ENCODE assay signal across 19 mouse cellular contexts in the genomic region with DNA sequence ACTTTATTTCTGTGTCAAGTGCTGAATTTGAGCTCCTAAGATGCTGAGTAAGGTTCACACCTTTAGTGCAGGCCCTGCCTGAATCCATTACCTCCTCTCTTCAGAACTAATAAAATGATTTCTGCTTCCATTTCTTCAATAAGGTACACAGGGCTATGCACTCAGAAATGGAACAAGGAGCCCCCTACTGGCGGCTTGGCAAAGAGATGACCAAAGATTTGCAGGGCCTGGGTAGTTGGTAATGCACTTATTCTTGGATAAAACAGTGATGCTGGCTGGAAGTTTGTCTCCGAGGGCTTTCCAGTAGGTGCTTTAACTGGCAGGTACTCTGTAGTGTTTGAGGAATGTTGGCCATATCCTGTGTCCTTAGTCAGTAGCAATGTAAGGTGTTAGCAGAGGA. TPM values are rescaled to one million over a fixed set of nuclear protein-coding genes. Genes with fewer than 3 reads are reported as not detected.
DNase-seq lines count a peak whose midpoint lies in the region; ATAC-seq and TF ChIP-seq lines count a peak whose summit lies in the region.
"Had no signal": no experiment of that assay in that cellular context is flagged by ENCODE, and none has a peak within 500 bp of the region (broad histone marks: within the 10 kb centered on the region; RNA-seq: fewer than 3 reads in every experiment).

No protein-coding gene starts in this region.

- H3K4me2 ChIP-seq in kidney, embryonic 15.5 days = no peak overlapping the region
- H3K4me2 ChIP-seq in lung, embryonic 14.5 days = no peak overlapping the region
- no peak overlapping the region for H3K4me2 ChIP-seq in lung, postnatal 0 days (replicated peaks; ENCODE audit: low read depth, low read length)
- no peak overlapping the region for H3K4me2 ChIP-seq in stomach, postnatal 0 days (replicated peaks; ENCODE audit: low read depth)
- H3K4me2 ChIP-seq in hindbrain, embryonic 14.5 days (replicated peaks) = no peak overlapping the region
- H3K4me2 ChIP-seq: embryonic facial prominence, embryonic 13.5 days; heart, embryonic 12.5 days; intestine, embryonic 15.5 days; lung, embryonic 15.5 days; midbrain, embryonic 11.5 days had no signal

- no peak overlapping the region for H3K9ac ChIP-seq in kidney, embryonic 15.5 days
- no peak overlapping the region for H3K9ac ChIP-seq in lung, embryonic 14.5 days
- H3K9ac ChIP-seq in lung, postnatal 0 days (replicated peaks; ENCODE audit: low read depth) = no peak overlapping the region
- H3K9ac ChIP-seq in stomach, postnatal 0 days (ENCODE audit: low read length) = no peak overlapping the region
- no peak overlapping the region for H3K9ac ChIP-seq in hindbrain, embryonic 14.5 days
- H3K9ac ChIP-seq: embryonic facial prominence, embryonic 13.5 days; heart, embryonic 12.5 days; intestine, embryonic 15.5 days; lung, embryonic 15.5 days had no signal

- no peak overlapping the region for H3K27ac ChIP-seq in kidney, embryonic 15.5 days
- H3K27ac ChIP-seq in lung, embryonic 14.5 days (ENCODE audit: low read depth) = no peak overlapping the region
- H3K27ac ChIP-seq in lung, postnatal 0 days (ENCODE audit: low read length) = no peak overlapping the region
- no peak overlapping the region for H3K27ac ChIP-seq in embryonic facial prominence, embryonic 10.5 days (replicated peaks)
- no peak overlapping the region for H3K27ac ChIP-seq in stomach, postnatal 0 days (replicated peaks)
- no peak overlapping the region for H3K27ac ChIP-seq in hindbrain, embryonic 14.5 days
- H3K27ac ChIP-seq: embryonic facial prominence, embryonic 13.5 days; forebrain, embryonic 10.5 days; intestine, embryonic 15.5 days; limb, embryonic 10.5 days; lung, embryonic 15.5 days had no signal

- no peaks in the 10 kb centered on the region for H3K9me3 ChIP-seq in kidney, embryonic 15.5 days (replicated peaks)
- no peaks in the 10 kb centered on the region for H3K9me3 ChIP-seq in lung, embryonic 14.5 days (ENCODE audit: low read depth, low read length)
- no peaks in the 10 kb centered on the region for H3K9me3 ChIP-seq in lung, postnatal 0 days (ENCODE audit: low read length)
- no peaks in the 10 kb centered on the region for H3K9me3 ChIP-seq in embryonic facial prominence, embryonic 10.5 days
- no peaks in the 10 kb centered on the region for H3K9me3 ChIP-seq in stomach, postnatal 0 days (ENCODE audit: control insufficient read depth, low read length)
- peaks cover under 1% of the 10 kb centered on the region; the same call in 1 of the 2 replicates for H3K9me3 ChIP-seq in hindbrain, embryonic 14.5 days (ENCODE audit: control insufficient read depth, low read length)
- H3K9me3 ChIP-seq: intestine, embryonic 15.5 days; limb, embryonic 10.5 days; lung, embryonic 15.5 days had no signal

- TF ChIP-seq EP300 in lung, postnatal 0 days (IDR thresholded peaks at IDR 0.05) = no peak
- TF ChIP-seq EP300 in stomach, postnatal 0 days (optimal IDR thresholded peaks at IDR 0.05) = no peak

- H3K4me3 ChIP-seq in kidney, embryonic 15.5 days (replicated peaks) = no peak overlapping the region
- H3K4me3 ChIP-seq in lung, embryonic 14.5 days (ENCODE audit: low read depth, low read length) = no peak overlapping the region
- no peak overlapping the region for H3K4me3 ChIP-seq in lung, postnatal 0 days (ENCODE audit: low read depth, low read length)
- no peak overlapping the region for H3K4me3 ChIP-seq in embryonic facial prominence, embryonic 10.5 days
- no peak overlapping the region for H3K4me3 ChIP-seq in stomach, postnatal 0 days (ENCODE audit: low read depth, low read length)
- H3K4me3 ChIP-seq in hindbrain, embryonic 14.5 days (replicated peaks; ENCODE audit: low read length) = no peak overlapping the region
- H3K4me3 ChIP-seq: embryonic facial prominence, embryonic 13.5 days; forebrain, embryonic 10.5 days; heart, embryonic 12.5 days; intestine, embryonic 15.5 days; limb, embryonic 10.5 days; lung, embryonic 15.5 days had no signal

- no peaks in the 10 kb centered on the region for H3K27me3 ChIP-seq in kidney, embryonic 15.5 days
- no peaks in the 10 kb centered on the region for H3K27me3 ChIP-seq in lung, embryonic 14.5 days (ENCODE audit: insufficient read depth, low read length)
- no peaks in the 10 kb centered on the region for H3K27me3 ChIP-seq in lung, postnatal 0 days (replicated peaks; ENCODE audit: insufficient read depth, low read length)
- H3K27me3 ChIP-seq in embryonic facial prominence, embryonic 10.5 days (replicated peaks; ENCODE audit: low read depth, poor library complexity, severe bottlenecking) = no peaks in the 10 kb centered on the region
- no peaks in the 10 kb centered on the region for H3K27me3 ChIP-seq in stomach, postnatal 0 days (ENCODE audit: control insufficient read depth, insufficient read depth, low read length)
- H3K27me3 ChIP-seq in hindbrain, embryonic 14.5 days (ENCODE audit: control insufficient read depth, insufficient read depth, low read length) = no peaks in the 10 kb centered on the region
- H3K27me3 ChIP-seq: embryonic facial prominence, embryonic 13.5 days; heart, embryonic 12.5 days; intestine, embryonic 15.5 days; lung, embryonic 15.5 days had no signal

- no peaks in the 10 kb centered on the region for H3K36me3 ChIP-seq in kidney, embryonic 15.5 days
- no peaks in the 10 kb centered on the region for H3K36me3 ChIP-seq in lung, embryonic 14.5 days (ENCODE audit: insufficient read depth)
- no peaks in the 10 kb centered on the region for H3K36me3 ChIP-seq in lung, postnatal 0 days (ENCODE audit: insufficient read depth, low read length)
- H3K36me3 ChIP-seq in embryonic facial prominence, embryonic 10.5 days (replicated peaks) = no peaks in the 10 kb centered on the region
- no peaks in the 10 kb centered on the region for H3K36me3 ChIP-seq in stomach, postnatal 0 days (ENCODE audit: control insufficient read depth, insufficient read depth, low read length)
- H3K36me3 ChIP-seq in hindbrain, embryonic 14.5 days (replicated peaks; ENCODE audit: control insufficient read depth, insufficient read depth) = no peaks in the 10 kb centered on the region
- H3K36me3 ChIP-seq: embryonic facial prominence, embryonic 13.5 days; forebrain, embryonic 10.5 days; heart, embryonic 12.5 days; intestine, embryonic 15.5 days; limb, embryonic 10.5 days; lung, embryonic 15.5 days had no signal

- 71% methylated on average over 2 of the region's 2 CpGs for WGBS in kidney, embryonic 15.5 days
- WGBS in lung, embryonic 14.5 days = 62% methylated on average over 2 of the region's 2 CpGs
- 51% methylated on average over 2 of the region's 2 CpGs for WGBS in lung, postnatal 0 days
- WGBS in embryonic facial prominence, embryonic 10.5 days = 68% methylated on average over 2 of the region's 2 CpGs
- WGBS in stomach, postnatal 0 days = 66% methylated on average over 2 of the region's 2 CpGs
- WGBS in hindbrain, embryonic 14.5 days = 64% methylated on average over 2 of the region's 2 CpGs

- H3K4me1 ChIP-seq in kidney, embryonic 15.5 days = no peaks in the 10 kb centered on the region
- H3K4me1 ChIP-seq in lung, embryonic 14.5 days (ENCODE audit: insufficient read depth) = no peaks in the 10 kb centered on the region
- no peaks in the 10 kb centered on the region for H3K4me1 ChIP-seq in lung, postnatal 0 days (ENCODE audit: insufficient read depth, low read depth, low read length)
- no peaks in the 10 kb centered on the region for H3K4me1 ChIP-seq in embryonic facial prominence, embryonic 10.5 days
- H3K4me1 ChIP-seq in stomach, postnatal 0 days (replicated peaks; ENCODE audit: control insufficient read depth, insufficient read depth) = no peaks in the 10 kb centered on the region
- H3K4me1 ChIP-seq in hindbrain, embryonic 14.5 days (replicated peaks; ENCODE audit: control insufficient read depth, insufficient read depth, low read length) = no peaks in the 10 kb centered on the region
- H3K4me1 ChIP-seq: embryonic facial prominence, embryonic 13.5 days; forebrain, embryonic 10.5 days; heart, embryonic 12.5 days; intestine, embryonic 15.5 days; limb, embryonic 10.5 days; lung, embryonic 15.5 days had no signal

- DNase-seq in kidney, adult 18-20 months = peak; percentile 16
- DNase-seq in lung, embryonic 14.5 days = peak; percentile 17
- DNase-seq in lung, postnatal 0 days (ENCODE audit: low spot score) = no peak
- DNase-seq in embryonic facial prominence, embryonic 10.5 days (ENCODE audit: low spot score) = peak; percentile 11
- no peak for DNase-seq in stomach, postnatal 0 days (ENCODE audit: low spot score)
- DNase-seq in hindbrain, embryonic 14.5 days (ENCODE audit: low spot score) = no peak
- no peak for DNase-seq in layer of hippocampus, adult 8-10 months (ENCODE audit: low spot score in 2 of 2)
- DNase-seq: adrenal gland, postnatal 14 days had no signal

- no peak for ATAC-seq in kidney, embryonic 15.5 days (replicated peaks; ENCODE audit: low FRiP score)
- no peak for ATAC-seq in lung, embryonic 14.5 days (ENCODE audit: insufficient read depth)
- ATAC-seq in lung, postnatal 0 days = no peak
- ATAC-seq in stomach, postnatal 0 days (ENCODE audit: low FRiP score, low TSS enrichment) = no peak
- no peak for ATAC-seq in hindbrain, embryonic 14.5 days (ENCODE audit: low FRiP score)
- ATAC-seq: intestine, embryonic 15.5 days had no signal

- TF ChIP-seq CTCF in lung, embryonic 14.5 days (IDR thresholded peaks at IDR 0.05; ENCODE audit: low read depth) = peak; percentile 31
- TF ChIP-seq CTCF in lung, postnatal 0 days (IDR thresholded peaks at IDR 0.05) = no peak; the same call in 1 of the 2 replicates
- TF ChIP-seq CTCF in stomach, postnatal 0 days (IDR thresholded peaks at IDR 0.05; ENCODE audit: low read depth) = peak; percentile 35; the same call in 1 of the 2 replicates

RNA-seq across cellular contexts. Expression of gene 4930444G20Rik, which starts 4.9 kb away (rescaled TPM):
- polyA plus RNA-seq in kidney, embryonic 15.5 days (2015; fragmentation: Nextera tagmentation; extraction: Ambion mirVana) = not detected in 2 replicates
- not detected in 2 replicates for polyA plus RNA-seq in lung, embryonic 14.5 days (2014; fragmentation: Nextera tagmentation; extraction: Ambion mirVana)
- not detected in 2 replicates for polyA plus RNA-seq in lung, postnatal 0 days (2015; fragmentation: Nextera tagmentation; extraction: Ambion mirVana)
- polyA plus RNA-seq in embryonic facial prominence, embryonic 10.5 days (2016; fragmentation: Nextera tagmentation; extraction: Ambion mirVana) = not detected in 2 replicates
- polyA plus RNA-seq in stomach, postnatal 0 days (2015; fragmentation: Nextera tagmentation; extraction: Ambion mirVana) = not detected in 2 replicates
- polyA plus RNA-seq in hindbrain, embryonic 14.5 days (2014; fragmentation: Nextera tagmentation; extraction: Ambion mirVana) = not detected in 2 replicates
- not detected for total RNA-seq in layer of hippocampus, adult 8-10 months (2022)
- total RNA-seq: adrenal gland, postnatal 14 days; gastrocnemius, adult 18-20 months; hematopoietic stem cell, adult 5-6 weeks; layer of hippocampus, postnatal 25 days had no signal
- polyA plus RNA-seq: embryonic facial prominence, embryonic 13.5 days; forebrain, embryonic 10.5 days; heart, embryonic 12.5 days; intestine, embryonic 15.5 days; limb, embryonic 10.5 days; lung, embryonic 15.5 days; midbrain, embryonic 11.5 days had no signal

Comparison
In these comparisons a context has a peak if more than half of its experiments do, and no peak if none do; other contexts are left out.
1. DNase-seq: peak in kidney, adult 18-20 months (single experiment), lung, embryonic 14.5 days (single experiment) and embryonic facial prominence, embryonic 10.5 days (single experiment); none in lung, postnatal 0 days (single experiment), stomach, postnatal 0 days (single experiment), hindbrain, embryonic 14.5 days (single experiment) and layer of hippocampus, adult 8-10 months (0 of 2).